Mouse (Mus musculus): ENCODE data around the gene Garnl3. TPM values are rescaled to one million over a fixed set of nuclear protein-coding genes. Genes with fewer than 3 reads are reported as not detected.

The Garnl3 gene
- polyA plus RNA-seq, 1 experiment from 2014 or later: 6.9 TPM

GRCm38 (mm10) chr2:33046919-33047318 lies 84.5 kb downstream of the Garnl3 start:
- Histone ChIP-seq H3K9me3 (replicated peaks) (no peaks in the 10 kb centered on the region), H3K27ac (no peak overlapping the region), H3K4me2 (no peak overlapping the region), H3K36me3 (no peaks in the 10 kb centered on the region), H3K9ac (no peak overlapping the region), H3K4me1 (replicated peaks) (0 out of 2 replicates have a peak, but pooled peaks cover 2% of the 10 kb centered on the region), H3K4me3 (no peak overlapping the region), H3K27me3 (no peaks in the 10 kb centered on the region)
- 54% methylated on average over 5 of the region's 5 CpGs for WGBS
- ATAC-seq (replicated peaks; ENCODE audit: insufficient number of reproducible peaks, insufficient read depth, low FRiP score, low read depth): no peak

GRCm38 (mm10) chr2:33045899-33046298 lies 85.6 kb downstream of the Garnl3 start:
- Histone ChIP-seq H3K4me3 (no peak overlapping the region), H3K36me3 (no peaks in the 10 kb centered on the region), H3K9me3 (replicated peaks) (no peaks in the 10 kb centered on the region), H3K9ac (no peak overlapping the region), H3K27me3 (no peaks in the 10 kb centered on the region), H3K27ac (no peak overlapping the region), H3K4me1 (replicated peaks) (0 out of 2 replicates have a peak, but pooled peaks cover 3% of the 10 kb centered on the region), H3K4me2 (no peak overlapping the region)
- ATAC-seq (replicated peaks; ENCODE audit: insufficient number of reproducible peaks, insufficient read depth, low FRiP score, low read depth): no peak
- 40% methylated on average over 3 of the region's 3 CpGs for WGBS

- Histone ChIP-seq H3K9me3 (replicated peaks) (no peaks in the 10 kb centered on the region), H3K9ac (no peak overlapping the region), H3K36me3 (no peaks in the 10 kb centered on the region), H3K4me2 (no peak overlapping the region), H3K27me3 (no peaks in the 10 kb centered on the region), H3K4me3 (no peak overlapping the region), H3K4me1 (replicated peaks) (0 out of 2 replicates have a peak, but pooled peaks cover 3% of the 10 kb centered on the region), H3K27ac (no peak overlapping the region)
- no peak for ATAC-seq (replicated peaks; ENCODE audit: insufficient number of reproducible peaks, insufficient read depth, low FRiP score, low read depth)
- WGBS: 80% methylated on average over 6 of the region's 6 CpGs
Measured at GRCm38 (mm10) chr2:33042781-33043180, 88.7 kb downstream of the Garnl3 start.

GRCm38 (mm10) chr2:33041571-33041970 lies 89.9 kb downstream of the Garnl3 start:
- no peaks in the 10 kb centered on the region for H3K36me3 ChIP-seq
- H3K27me3 ChIP-seq: no peaks in the 10 kb centered on the region
- H3K9ac ChIP-seq: no peak overlapping the region
- H3K4me3 ChIP-seq: no peak overlapping the region
- 0 out of 2 replicates have a peak, but pooled peaks cover 3% of the 10 kb centered on the region for H3K4me1 ChIP-seq (replicated peaks)
- no peak overlapping the region for H3K27ac ChIP-seq
- no peak overlapping the region for H3K4me2 ChIP-seq
- ATAC-seq (replicated peaks; ENCODE audit: insufficient number of reproducible peaks, insufficient read depth, low FRiP score, low read depth): no peak
- H3K9me3 ChIP-seq (replicated peaks): no peaks in the 10 kb centered on the region
- WGBS: 57% methylated on average over 3 of the region's 3 CpGs

- Histone ChIP-seq H3K27ac (no peak overlapping the region), H3K9me3 (replicated peaks) (no peaks in the 10 kb centered on the region), H3K4me2 (no peak overlapping the region), H3K9ac (no peak overlapping the region), H3K4me1 (replicated peaks) (0 out of 2 replicates have a peak, but pooled peaks cover 3% of the 10 kb centered on the region), H3K36me3 (no peaks in the 10 kb centered on the region; the same call in 1 of the 2 replicates), H3K27me3 (no peaks in the 10 kb centered on the region), H3K4me3 (no peak overlapping the region)
- WGBS: 57% methylated on average over 1 of the region's 1 CpGs
- no peak for ATAC-seq (replicated peaks; ENCODE audit: insufficient number of reproducible peaks, insufficient read depth, low FRiP score, low read depth)
Measured at GRCm38 (mm10) chr2:33037429-33037828, 94.0 kb downstream of the Garnl3 start.

- ATAC-seq (replicated peaks; ENCODE audit: insufficient number of reproducible peaks, insufficient read depth, low FRiP score, low read depth): no peak
- H3K4me2 ChIP-seq: no peak overlapping the region
- H3K9ac ChIP-seq: no peak overlapping the region
- H3K27ac ChIP-seq: no peak overlapping the region
- 45% methylated on average over 1 of the region's 1 CpGs for WGBS
- H3K4me3 ChIP-seq: no peak overlapping the region
- H3K27me3 ChIP-seq: no peaks in the 10 kb centered on the region
- no peaks in the 10 kb centered on the region for H3K4me1 ChIP-seq (replicated peaks)
- no peaks in the 10 kb centered on the region; the same call in 1 of the 2 replicates for H3K36me3 ChIP-seq
- no peaks in the 10 kb centered on the region for H3K9me3 ChIP-seq (replicated peaks)
Measured at GRCm38 (mm10) chr2:33035297-33035696, 96.2 kb downstream of the Garnl3 start.

GRCm38 (mm10) chr2:33033281-33033680 lies 98.2 kb downstream of the Garnl3 start:
- no peak overlapping the region for H3K4me2 ChIP-seq
- no peak overlapping the region for H3K9ac ChIP-seq
- H3K27ac ChIP-seq: no peak overlapping the region
- 83% methylated on average over 7 of the region's 7 CpGs for WGBS
- H3K9me3 ChIP-seq (replicated peaks): no peaks in the 10 kb centered on the region
- H3K36me3 ChIP-seq: no peaks in the 10 kb centered on the region; the same call in 1 of the 2 replicates
- H3K27me3 ChIP-seq: no peaks in the 10 kb centered on the region
- H3K4me3 ChIP-seq: no peak overlapping the region
- H3K4me1 ChIP-seq (replicated peaks): no peaks in the 10 kb centered on the region
- ATAC-seq (replicated peaks; ENCODE audit: insufficient number of reproducible peaks, insufficient read depth, low FRiP score, low read depth): no peak

GRCm38 (mm10) chr2:33032391-33033062 lies 98.9 kb downstream of the Garnl3 start:
- Histone ChIP-seq H3K9ac (no peak overlapping the region), H3K4me2 (no peak overlapping the region), H3K27me3 (no peaks in the 10 kb centered on the region), H3K27ac (no peak overlapping the region), H3K9me3 (replicated peaks) (no peaks in the 10 kb centered on the region), H3K4me1 (replicated peaks) (no peaks in the 10 kb centered on the region), H3K36me3 (no peaks in the 10 kb centered on the region; the same call in 1 of the 2 replicates), H3K4me3 (no peak overlapping the region)
- ATAC-seq (replicated peaks; ENCODE audit: insufficient number of reproducible peaks, insufficient read depth, low FRiP score, low read depth): no peak
- 73% methylated on average over 5 of the region's 5 CpGs for WGBS

GRCm38 (mm10) chr2:33025040-33025439 lies 106.4 kb downstream of the Garnl3 start:
- Histone ChIP-seq H3K27me3 (no peaks in the 10 kb centered on the region), H3K4me3 (no peak overlapping the region), H3K4me1 (replicated peaks) (no peaks in the 10 kb centered on the region; the same call in 1 of the 2 replicates), H3K27ac (no peak overlapping the region), H3K4me2 (no peak overlapping the region), H3K9ac (no peak overlapping the region), H3K36me3 (no peaks in the 10 kb centered on the region), H3K9me3 (replicated peaks) (no peaks in the 10 kb centered on the region)
- 71% methylated on average over 4 of the region's 4 CpGs for WGBS
- ATAC-seq (replicated peaks; ENCODE audit: insufficient number of reproducible peaks, insufficient read depth, low FRiP score, low read depth): 0 out of 2 replicates have a peak, but pooled peaks have one; percentile 16

- Histone ChIP-seq H3K9me3 (replicated peaks) (no peaks in the 10 kb centered on the region), H3K9ac (no peak overlapping the region), H3K27ac (no peak overlapping the region), H3K4me1 (replicated peaks) (no peaks in the 10 kb centered on the region; the same call in 1 of the 2 replicates), H3K4me2 (no peak overlapping the region), H3K4me3 (no peak overlapping the region), H3K36me3 (no peaks in the 10 kb centered on the region), H3K27me3 (no peaks in the 10 kb centered on the region)
- 59% methylated on average over 10 of the region's 10 CpGs for WGBS
- peak; percentile 63 for ATAC-seq (replicated peaks; ENCODE audit: insufficient number of reproducible peaks, insufficient read depth, low FRiP score, low read depth)
Measured at GRCm38 (mm10) chr2:33024564-33024963, 106.9 kb downstream of the Garnl3 start.

GRCm38 (mm10) chr2:33022846-33023245 lies 108.6 kb downstream of the Garnl3 start:
- Histone ChIP-seq H3K4me1 (replicated peaks) (no peaks in the 10 kb centered on the region; the same call in 1 of the 2 replicates), H3K36me3 (no peaks in the 10 kb centered on the region), H3K27me3 (no peaks in the 10 kb centered on the region), H3K9me3 (replicated peaks) (no peaks in the 10 kb centered on the region), H3K4me3 (no peak overlapping the region), H3K27ac (no peak overlapping the region), H3K4me2 (no peak overlapping the region), H3K9ac (no peak overlapping the region)
- WGBS: 68% methylated on average over 6 of the region's 6 CpGs
- ATAC-seq (replicated peaks; ENCODE audit: insufficient number of reproducible peaks, insufficient read depth, low FRiP score, low read depth): no peak

- Histone ChIP-seq H3K36me3 (no peaks in the 10 kb centered on the region), H3K9me3 (replicated peaks) (no peaks in the 10 kb centered on the region), H3K27me3 (no peaks in the 10 kb centered on the region), H3K4me2 (no peak overlapping the region), H3K27ac (no peak overlapping the region), H3K9ac (no peak overlapping the region), H3K4me1 (replicated peaks) (no peaks in the 10 kb centered on the region), H3K4me3 (no peak overlapping the region)
- no peak for ATAC-seq (replicated peaks; ENCODE audit: insufficient number of reproducible peaks, insufficient read depth, low FRiP score, low read depth)
- 4% methylated on average over 6 of the region's 6 CpGs for WGBS
Measured at GRCm38 (mm10) chr2:33018026-33018425, 113.4 kb downstream of the Garnl3 start.
